Mouse (Mus musculus) hematopoietic multipotent progenitor cell, adult 10-12 weeks (in vitro differentiated cells): Measurements from ENCODE around the gene Zic5. TPM values are rescaled to one million over a fixed set of nuclear protein-coding genes. Genes with fewer than 3 reads are reported as not detected.

Experiments
- polyA plus RNA-seq: library from polyadenylated mRNA; stranded (reverse); fragments of >175 nt; gene quantifications from 2 replicates; pipeline ENCODE4 v1.2.3, GENCODE M21; 2012; ENCODE audit warnings: low replicate concordance

The Zic5 gene
- polyA plus RNA-seq, result 0.02 TPM in 1 of 2 replicates, not detected in the other

GRCm38 (mm10) chr14:122464763-122465741 is at the start of gene Zic5:
Zic5 (minus strand) TSS chr14:122465677.

GRCm38 (mm10) chr14:122490441-122491328 is 25.2 kb upstream of the Zic5 start, which contains the start of gene Gm10837:
Gm10837 (plus strand) TSS chr14:122490586.

GRCm38 (mm10) chr14:122474891-122475556 is 9.5 kb upstream of the Zic5 start, which contains the start of gene Zic2:
Zic2 (plus strand) TSS chr14:122475435.

GRCm38 (mm10) chr14:122450496-122451382 is 14.7 kb downstream of the Zic5 start, which contains the start of gene Gm5089:
Gm5089 (minus strand) TSS chr14:122451115.

Other genes starting within 250 kb of the Zic5 start
- gene Gm5089, start 14.6 kb downstream of the Zic5 start, polyA plus RNA-seq, result not detected in 2 replicates
- not detected in 2 replicates for gene Zic2, start 9.8 kb upstream of the Zic5 start, polyA plus RNA-seq
- gene Gm10837, start 24.9 kb upstream of the Zic5 start, polyA plus RNA-seq, result not detected in 2 replicates
- 11.1 and 13.2 TPM in 2 replicates for gene Pcca, start 68.6 kb upstream of the Zic5 start, polyA plus RNA-seq